Mouse (Mus musculus) CH12.LX (cell line): ENCODE measurements around the gene 4930519G04Rik. TPM values are rescaled to one million over a fixed set of nuclear protein-coding genes. Genes with fewer than 3 reads are reported as not detected.

ENCODE experiments used
- DNase-seq: peaks from one replicate; pipeline ENCODE4 v3.0.0-alpha.2; 2013; ENCODE audit errors: extremely low read depth
- H3K27ac ChIP-seq: 2 replicates; pipeline ENCODE4 v1.5.1; 2012; ENCODE audit warnings: low read depth, mild to moderate bottlenecking, control low read depth, moderate library complexity; ENCODE audit not compliant: insufficient read depth
- H3K27me3 ChIP-seq: replicated peaks from 2 replicates; pipeline ENCODE3; 2012; ENCODE audit warnings: inconsistent platforms
- H3K36me3 ChIP-seq, 2 experiments: replicated peaks in 1 of 2; 2 replicates each; pipeline versions ENCODE3 to v1.6.1; 2012; ENCODE audit warnings: inconsistent platforms in 1 of 2, low read length in 1 of 2, mild to moderate bottlenecking in 1 of 2, mixed read lengths in 1 of 2, moderate library complexity in 1 of 2; ENCODE audit not compliant: control insufficient read depth in 1 of 2, insufficient read depth in 1 of 2
- H3K4me1 ChIP-seq, 2 experiments: 2 replicates each; pipeline ENCODE4 v1.6.1; 2012; ENCODE audit warnings: inconsistent platforms in 1 of 2, moderate library complexity in 1 of 2; ENCODE audit not compliant: insufficient read depth in 2 of 2, control insufficient read depth in 1 of 2
- H3K4me2 ChIP-seq: 2 replicates; pipeline ENCODE4 v1.6.1; 2012; ENCODE audit warnings: low read depth, mild to moderate bottlenecking, control low read depth; ENCODE audit not compliant: poor library complexity, insufficient read depth, severe bottlenecking
- H3K4me3 ChIP-seq, 3 experiments: fragments of 150-350 bp in 1 of 3; sonication (generic) in 1 of 3; replicated peaks in 1 of 3; 2 replicates each; pipeline versions ENCODE3 to v1.5.1; 2011 to 2012; ENCODE audit warnings: low read depth in 2 of 3, low read length in 2 of 3, mild to moderate bottlenecking in 2 of 3, moderate library complexity in 2 of 3, control low read depth in 1 of 3, improper control_type of control experiment in 1 of 3, inconsistent platforms in 1 of 3, mixed read lengths in 1 of 3; ENCODE audit not compliant: poor library complexity in 1 of 3
- H3K79me2 ChIP-seq: replicated peaks from 2 replicates; pipeline ENCODE4 v1.6.1; 2012; ENCODE audit warnings: mild to moderate bottlenecking, moderate library complexity; ENCODE audit not compliant: control insufficient read depth, poor library complexity, insufficient read depth, severe bottlenecking; ENCODE audit errors: extremely low read depth
- H3K9ac ChIP-seq: 2 replicates; pipeline ENCODE4 v1.6.1; 2012; ENCODE audit warnings: low read depth, mild to moderate bottlenecking, control low read depth, moderate library complexity; ENCODE audit not compliant: insufficient read depth
- H3K9me3 ChIP-seq: replicated peaks from 2 replicates; pipeline ENCODE3; 2012; ENCODE audit warnings: low read length, inconsistent platforms, mixed read lengths
- BHLHE40 ChIP-seq: IDR thresholded peaks from 2 replicates; pipeline ENCODE4 v1.6.1; 2011; ENCODE audit warnings: mild to moderate bottlenecking, low read depth, low read length, improper control_type of control experiment
- CHD1 ChIP-seq: IDR thresholded peaks from 2 replicates; pipeline ENCODE4 v1.6.1; 2012; ENCODE audit warnings: low read depth, low read length, improper control_type of control experiment, inconsistent platforms
- CHD2 ChIP-seq: IDR thresholded peaks from 2 replicates; pipeline ENCODE4 v1.6.1; 2011; ENCODE audit warnings: low read length, improper control_type of control experiment
- CTCF ChIP-seq, 2 experiments: IDR thresholded peaks in 1 of 2; conservative IDR thresholded peaks in 1 of 2; 2 replicates each; pipeline ENCODE4 v1.5.1; 2011 to 2012; ENCODE audit warnings: low read depth in 2 of 2, low read length in 2 of 2, improper control_type of control experiment in 1 of 2, inconsistent platforms in 1 of 2, mild to moderate bottlenecking in 1 of 2, moderate library complexity in 1 of 2
- E2F4 ChIP-seq: IDR thresholded peaks from 2 replicates; pipeline ENCODE4 v1.6.1; 2011; ENCODE audit warnings: low read depth, low read length, improper control_type of control experiment; ENCODE audit not compliant: insufficient replicate concordance
- ELF1 ChIP-seq: IDR thresholded peaks from 2 replicates; pipeline ENCODE4 v1.6.1; 2014; ENCODE audit warnings: low read depth, mild to moderate bottlenecking, inconsistent platforms, low read length, improper control_type of control experiment
- EP300 ChIP-seq: IDR thresholded peaks from 2 replicates; pipeline ENCODE4 v1.6.1; 2011; ENCODE audit warnings: low read length, improper control_type of control experiment
- ETS1 ChIP-seq: conservative IDR thresholded peaks from 2 replicates; pipeline ENCODE4 v1.6.1; 2012; ENCODE audit warnings: low read depth, mild to moderate bottlenecking, inconsistent platforms, low read length, improper control_type of control experiment, moderate library complexity
- GABPA ChIP-seq: IDR thresholded peaks from 2 replicates; pipeline ENCODE4 v1.6.1; 2012; ENCODE audit warnings: low read depth, low read length, improper control_type of control experiment, inconsistent platforms; ENCODE audit not compliant: insufficient replicate concordance
- HCFC1 ChIP-seq: IDR thresholded peaks from 2 replicates; pipeline ENCODE4 v1.6.1; 2012; ENCODE audit warnings: low read depth, mild to moderate bottlenecking, inconsistent platforms, low read length, improper control_type of control experiment
- IRF4 ChIP-seq: IDR thresholded peaks from 2 replicates; pipeline ENCODE4 v1.6.1; 2014; ENCODE audit warnings: low read depth, mild to moderate bottlenecking, inconsistent platforms, low read length, improper control_type of control experiment
- JUN ChIP-seq: IDR thresholded peaks from 2 replicates; pipeline ENCODE4 v1.6.1; 2011; ENCODE audit warnings: low read depth, mild to moderate bottlenecking, low read length, improper control_type of control experiment, moderate library complexity; ENCODE audit not compliant: insufficient read depth
- KAT2A ChIP-seq: IDR thresholded peaks from 2 replicates; pipeline ENCODE4 v1.6.1; 2012; ENCODE audit warnings: low read length, improper control_type of control experiment, inconsistent platforms; ENCODE audit not compliant: insufficient replicate concordance
- MAFK ChIP-seq: IDR thresholded peaks from 2 replicates; pipeline ENCODE4 v1.6.1; 2011; ENCODE audit warnings: low read length, improper control_type of control experiment; ENCODE audit not compliant: insufficient replicate concordance
- MAX ChIP-seq: IDR thresholded peaks from 2 replicates; pipeline ENCODE4 v1.6.1; 2011; ENCODE audit warnings: low read length, improper control_type of control experiment
- MEF2A ChIP-seq: IDR thresholded peaks from 2 replicates; pipeline ENCODE4 v1.6.1; 2014; ENCODE audit warnings: low read depth, mild to moderate bottlenecking, inconsistent platforms, low read length, improper control_type of control experiment, borderline replicate concordance
- MXI1 ChIP-seq: IDR thresholded peaks from 2 replicates; pipeline ENCODE4 v1.6.1; 2011; ENCODE audit warnings: mild to moderate bottlenecking, low read depth, low read length, improper control_type of control experiment
- NELFE ChIP-seq: IDR thresholded peaks from 2 replicates; pipeline ENCODE4 v1.6.1; 2011; ENCODE audit warnings: low read depth, low read length, improper control_type of control experiment
- NRF1 ChIP-seq: IDR thresholded peaks from 2 replicates; pipeline ENCODE4 v1.6.1; 2014; ENCODE audit warnings: low read depth, mild to moderate bottlenecking, inconsistent platforms, low read length, improper control_type of control experiment, moderate library complexity
- PAX5 ChIP-seq: IDR thresholded peaks from 2 replicates; pipeline ENCODE4 v1.6.1; 2012; ENCODE audit warnings: low read length, inconsistent platforms, mixed read lengths
- POLR2AphosphoS2 ChIP-seq: IDR thresholded peaks from 2 replicates; pipeline ENCODE4 v1.6.1; 2011; ENCODE audit warnings: low read depth, low read length, improper control_type of control experiment
- RAD21 ChIP-seq: IDR thresholded peaks from 2 replicates; pipeline ENCODE4 v1.6.1; 2011; ENCODE audit warnings: low read depth, mild to moderate bottlenecking, low read length, improper control_type of control experiment, moderate library complexity
- RCOR1 ChIP-seq: conservative IDR thresholded peaks from 2 replicates; pipeline ENCODE4 v1.6.1; 2012; ENCODE audit warnings: low read depth, mild to moderate bottlenecking, inconsistent platforms, low read length, improper control_type of control experiment
- SMC3 ChIP-seq: IDR thresholded peaks from 2 replicates; pipeline ENCODE4 v1.6.1; 2011; ENCODE audit warnings: low read depth, low read length, improper control_type of control experiment
- dilution Hi-C: fragments of 300-500 bp; cut with MboI; formaldehyde crosslinking; loops from 2 replicates; pipeline ENCODE4 v1.14.3; 2020; ENCODE audit warnings: low sequenced_read_pairs; ENCODE audit not compliant: extremely low pct_unique_long_range_greater_than_20kb, extremely low pct_ligation_motif_present
- in situ Hi-C: fragments of 300-500 bp; cut with MboI; formaldehyde crosslinking; loops from 3 replicates; pipeline ENCODE4 v1.14.3; 2019; ENCODE audit warnings: low sequenced_read_pairs, low pct_ligation_motif_present, low pct_unique_long_range_greater_than_20kb, mixed read lengths
- polyA plus RNA-seq: library from polyadenylated mRNA; unstranded; fragments of >175 nt; gene quantifications from 2 replicates; pipeline ENCODE4 v1.2.1, GENCODE M21; 2012; ENCODE audit warnings: low read depth; ENCODE audit not compliant: insufficient read length
- total RNA-seq, 2 experiments: library from RNA; depleted of rRNA; stranded (reverse); fragments of 300-350 nt in 1 of 2; fragments of >200 nt in 1 of 2; gene quantifications; 2 replicates each; pipeline ENCODE4 v1.2.3; 2012 to 2014

The 4930519G04Rik gene
- total and polyA plus RNA-seq, 3 experiments: not detected

- peaks cover 11% of the 10 kb centered on the region for H3K27me3 ChIP-seq
- TF ChIP-seq POLR2AphosphoS2 (no peak), EP300 (no peak), MAX (no peak), IRF4 (no peak), SMC3 (peak; percentile 81), MAFK (no peak), HCFC1 (no peak), MEF2A (no peak), CTCF (conservative IDR thresholded peaks at IDR 0.05 in 1 of 2, IDR thresholded peaks at IDR 0.05 in 1 of 2; ENCODE audit: low read depth in 2 of 2, low read length in 2 of 2) (peak; percentile 60 to 85), ETS1 (no peak), RAD21 (peak; percentile 59), NRF1 (no peak), NELFE (no peak), GABPA (no peak), JUN (no peak), ELF1 (no peak), RCOR1 (no peak), CHD2 (no peak)
- in situ Hi-C loops (no loop called here), dilution Hi-C loops (no loop called here)
- H3K9me3 ChIP-seq: no peaks in the 10 kb centered on the region
- peak; percentile 83 for DNase-seq
- no peaks in the 10 kb centered on the region for H3K79me2 ChIP-seq
- H3K4me1 ChIP-seq: peaks cover 8 to 30% of the 10 kb centered on the region in 2 experiments
- H3K27ac ChIP-seq: no peak overlapping the region
- peak overlapping the region; percentile 60; the same call in 1 of the 2 replicates for H3K4me2 ChIP-seq
- H3K36me3 ChIP-seq: no peaks in the 10 kb centered on the region
- peak overlapping the region; percentile 37; the same call in 1 of the 2 replicates for H3K9ac ChIP-seq
- peak overlapping the region in 2 of 3 experiments; percentile 29 to 43 for H3K4me3 ChIP-seq
These were observed 5.8 kb downstream of the 4930519G04Rik start for GRCm38 (mm10) chr5:114859253-114859652.

- no peak overlapping the region for H3K9ac ChIP-seq
These were observed 8.3 kb downstream of the 4930519G04Rik start for GRCm38 (mm10) chr5:114861730-114862129.

More at GRCm38 (mm10) chr5:114861730-114862129, 8.3 kb downstream of the 4930519G04Rik start:
- no peaks in the 10 kb centered on the region for H3K79me2 ChIP-seq
- no peaks in the 10 kb centered on the region for H3K36me3 ChIP-seq
- peaks cover 10% of the 10 kb centered on the region for H3K9me3 ChIP-seq
- TF ChIP-seq SMC3 (no peak), KAT2A (no peak), ELF1 (no peak), MAX (no peak), ETS1 (no peak), MAFK (no peak), RAD21 (no peak), E2F4 (no peak), JUN (no peak), MXI1 (no peak), BHLHE40 (no peak), PAX5 (no peak), CTCF (conservative IDR thresholded peaks at IDR 0.05 in 1 of 2, IDR thresholded peaks at IDR 0.05 in 1 of 2; ENCODE audit: low read depth in 2 of 2, low read length in 2 of 2) (no peak), IRF4 (no peak), CHD1 (no peak), RCOR1 (no peak)
- H3K27ac ChIP-seq: no peak overlapping the region
- no peak overlapping the region for H3K4me2 ChIP-seq
- H3K27me3 ChIP-seq: peaks cover 11% of the 10 kb centered on the region
- no peak for DNase-seq
- dilution Hi-C loops (no loop called here), in situ Hi-C loops (no loop called here)
- H3K4me1 ChIP-seq: peaks cover 9 to 45% of the 10 kb centered on the region in 2 experiments
- H3K4me3 ChIP-seq: no peak overlapping the region
